Mouse (Mus musculus) forebrain, embryonic 14.5 days (tissue): ENCODE results near the gene Mbnl2. TPM values are rescaled to one million over a fixed set of nuclear protein-coding genes. Genes with fewer than 3 reads are reported as not detected.

Experiments used
- ATAC-seq: fragments of 200-750 bp; cut with Nextera tagmentation; 2 replicates; pipeline ENCODE4 v1.8.0; 2017; ENCODE audit warnings: mild to moderate bottlenecking, moderate library complexity
- DNase-seq: peaks from one replicate; pipeline ENCODE4 v3.0.0-alpha.2; 2015; ENCODE audit warnings: low spot score
- H3K27ac ChIP-seq: fragments of 300-500 bp; sonication (generic); 2 replicates; pipeline ENCODE4 v1.5.1; 2014; ENCODE audit warnings: low read depth, mild to moderate bottlenecking, control low read depth, low read length, moderate library complexity
- H3K27me3 ChIP-seq: fragments of 300-500 bp; sonication (generic); replicated peaks from 2 replicates; pipeline ENCODE4 v1.6.1; 2014; ENCODE audit warnings: low read length, control low read depth, mixed read lengths; ENCODE audit not compliant: control insufficient read depth, insufficient read depth
- H3K36me3 ChIP-seq: fragments of 300-500 bp; sonication (generic); 2 replicates; pipeline ENCODE4 v1.6.1; 2014; ENCODE audit warnings: low read length, control low read depth; ENCODE audit not compliant: control insufficient read depth, insufficient read depth
- H3K4me1 ChIP-seq: fragments of 300-500 bp; sonication (generic); 2 replicates; pipeline ENCODE4 v1.6.1; 2014; ENCODE audit warnings: antibody characterized with exemption, low read length, control low read depth; ENCODE audit not compliant: control insufficient read depth, insufficient read depth
- H3K4me2 ChIP-seq: fragments of 300-500 bp; sonication (generic); 2 replicates; pipeline ENCODE4 v1.6.1; 2014; ENCODE audit warnings: mild to moderate bottlenecking, control low read depth, low read length
- H3K4me3 ChIP-seq: fragments of 300-500 bp; sonication (generic); 2 replicates; pipeline ENCODE4 v1.5.1; 2014; ENCODE audit warnings: low read depth, low read length, control low read depth
- H3K9ac ChIP-seq: fragments of 300-500 bp; sonication (generic); 2 replicates; pipeline ENCODE4 v1.6.1; 2014; ENCODE audit warnings: mild to moderate bottlenecking, low read length, control low read depth, moderate library complexity
- H3K9me3 ChIP-seq: fragments of 300-500 bp; sonication (generic); replicated peaks from 2 replicates; pipeline ENCODE4 v1.6.1; 2016; ENCODE audit warnings: low read length, control low read depth, mixed read lengths; ENCODE audit not compliant: control insufficient read depth
- WGBS: fragments of 180-500 bp; shearing (Covaris S2); extraction: QIAGEN DNeasy Blood & Tissue Kit; methylation state at CpG from one replicate; pipeline ENCODE4 v1.1.7; 2014; 5-methylcytosine and 5-hydroxymethylcytosine counted together
- polyA plus RNA-seq: library from polyadenylated mRNA; unstranded; fragments of >200 nt; fragmentation: Nextera tagmentation; extraction: Ambion mirVana; gene quantifications from 2 replicates; pipeline ENCODE4 v1.2.1, GENCODE M21; 2014

Gene Mbnl2
- polyA plus RNA-seq, 1 experiment from 2014 or later: 21.6 TPM

DNA sequence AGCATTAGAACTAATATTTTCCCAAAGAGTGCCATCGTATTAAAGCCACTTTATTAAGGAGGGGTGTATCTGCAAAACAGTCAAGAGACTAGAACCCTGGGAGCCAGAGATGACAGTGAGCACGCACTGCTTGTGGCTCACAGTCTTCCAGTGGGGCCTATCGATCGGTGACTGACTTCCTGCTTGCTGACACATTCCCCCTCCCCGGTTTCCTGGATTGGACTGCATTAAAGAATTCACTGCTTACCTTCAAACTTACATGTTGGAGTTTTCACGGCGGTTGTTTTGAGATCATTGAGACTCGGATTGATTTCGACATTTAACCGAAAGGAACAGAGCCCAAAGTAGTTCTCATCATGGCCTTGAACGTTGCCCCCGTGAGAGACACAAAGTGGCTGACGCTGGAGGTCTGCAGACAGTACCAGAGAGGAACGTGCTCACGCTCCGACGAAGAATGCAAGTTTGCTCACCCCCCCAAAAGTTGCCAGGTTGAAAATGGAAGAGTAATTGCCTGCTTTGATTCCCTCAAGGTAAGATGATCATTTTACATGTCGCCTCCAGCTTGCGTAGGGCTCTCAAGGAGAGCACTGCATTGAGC is 49.5 kb downstream of the Mbnl2 start:
- 93% methylated on average over 19 of the region's 19 CpGs for WGBS
- no peak for DNase-seq
- Histone ChIP-seq H3K4me2 (no peak overlapping the region), H3K9ac (no peak overlapping the region), H3K4me1 (no peaks in the 10 kb centered on the region), H3K4me3 (no peak overlapping the region), H3K27ac (no peak overlapping the region), H3K27me3 (no peaks in the 10 kb centered on the region), H3K9me3 (no peaks in the 10 kb centered on the region), H3K36me3 (no peaks in the 10 kb centered on the region)
- ATAC-seq: no peak

DNA sequence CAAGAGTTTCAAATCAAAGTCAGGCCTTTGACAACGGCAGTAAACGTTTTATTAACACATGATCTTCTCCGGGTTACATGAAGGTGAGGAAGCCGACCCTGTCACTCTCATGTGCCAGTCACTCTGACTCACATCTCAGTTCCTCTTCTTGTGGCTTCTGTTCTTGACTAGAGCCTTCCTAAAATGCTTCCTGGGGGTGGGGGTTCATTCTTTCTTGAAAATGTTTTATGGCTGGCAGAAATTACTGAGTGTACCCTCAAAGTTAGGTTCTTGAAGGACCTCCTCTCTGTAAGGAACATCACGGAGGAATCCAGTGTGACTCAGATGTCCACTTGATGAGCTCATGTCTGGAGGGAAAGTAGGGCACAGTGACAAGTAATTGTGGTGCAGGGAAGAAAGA is 50.2 kb downstream of the Mbnl2 start:
- 94% methylated on average over 5 of the region's 5 CpGs for whole genome bisulfite sequencing

DNA sequence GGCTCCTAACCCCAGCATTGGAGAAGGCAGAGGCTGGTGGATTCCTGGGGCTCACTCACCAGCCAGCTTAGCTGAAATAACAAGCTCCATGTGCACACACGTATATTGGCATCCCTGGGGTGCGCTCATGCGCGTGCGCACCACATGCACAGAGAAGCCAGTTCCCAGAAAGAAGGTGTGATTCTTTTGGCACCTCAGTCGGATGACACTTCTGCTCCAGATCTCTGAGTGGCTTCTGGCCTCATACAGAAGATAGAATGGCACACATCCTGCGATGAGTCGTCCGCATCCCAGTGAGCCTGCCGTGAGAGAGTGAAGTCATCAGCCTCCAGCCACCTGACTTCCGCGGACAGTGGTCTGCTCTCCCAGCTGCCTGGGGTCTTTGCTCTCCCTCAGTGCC is 55.0 kb downstream of the Mbnl2 start:
- DNase-seq: peak; percentile 65
- Histone ChIP-seq H3K9me3 (no peaks in the 10 kb centered on the region), H3K36me3 (no peaks in the 10 kb centered on the region), H3K4me1 (peaks cover 5% of the 10 kb centered on the region; the same call in 1 of the 2 replicates), H3K4me2 (no peak overlapping the region), H3K9ac (no peak overlapping the region), H3K27me3 (no peaks in the 10 kb centered on the region), H3K27ac (peak overlapping the region; percentile 5; the same call in 1 of the 2 replicates), H3K4me3 (no peak overlapping the region)
- 60% methylated on average over 12 of the region's 12 CpGs for WGBS
- ATAC-seq: peak; percentile 66; the same call in 1 of the 2 replicates

More for the DNA sequence above, 50.2 kb downstream of the Mbnl2 start:
- DNase-seq (no peak), ATAC-seq (no peak)
- Histone ChIP-seq H3K27ac (no peak overlapping the region), H3K27me3 (no peaks in the 10 kb centered on the region), H3K36me3 (no peaks in the 10 kb centered on the region), H3K9me3 (no peaks in the 10 kb centered on the region), H3K4me3 (no peak overlapping the region), H3K4me2 (no peak overlapping the region), H3K4me1 (peaks cover 5% of the 10 kb centered on the region; the same call in 1 of the 2 replicates), H3K9ac (no peak overlapping the region)

DNA sequence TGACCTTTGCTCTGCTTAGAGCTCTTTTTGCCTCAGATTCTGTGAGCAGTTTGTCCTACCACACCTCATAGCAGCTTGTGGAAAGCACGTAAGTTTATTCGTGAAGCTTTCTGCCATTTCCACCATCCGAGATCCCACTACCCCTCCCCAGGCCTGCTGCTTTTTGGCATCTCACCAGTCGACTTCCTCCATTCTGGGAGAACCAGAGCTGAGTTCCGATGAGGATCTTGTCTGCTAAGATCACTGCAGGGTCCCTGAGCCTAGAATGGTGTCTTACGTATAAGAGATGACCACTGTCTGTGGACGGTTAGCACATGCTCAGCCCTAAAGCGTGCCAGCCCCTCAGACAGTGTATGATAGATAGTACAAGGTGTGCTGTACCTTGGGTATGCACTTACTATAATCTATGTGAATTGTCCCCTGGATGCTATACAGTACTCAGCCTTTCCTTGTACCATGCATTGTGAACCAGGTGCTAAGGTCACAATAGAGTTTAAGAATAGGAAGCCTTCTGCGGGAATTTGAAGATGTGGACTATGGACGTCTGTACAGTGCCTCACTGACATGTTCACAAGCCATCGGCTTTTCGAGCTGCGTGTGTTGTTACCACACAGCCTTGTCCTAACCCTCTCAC is 55.5 kb downstream of the Mbnl2 start:
- no peak overlapping the region for H3K4me2 ChIP-seq
- H3K36me3 ChIP-seq: no peaks in the 10 kb centered on the region
- H3K4me1 ChIP-seq: peaks cover 5% of the 10 kb centered on the region; the same call in 1 of the 2 replicates
- H3K27ac ChIP-seq: peak overlapping the region; percentile 5; the same call in 1 of the 2 replicates
- no peak overlapping the region for H3K4me3 ChIP-seq
- WGBS: 88% methylated on average over 13 of the region's 13 CpGs
- no peak for DNase-seq
- ATAC-seq: no peak
- no peaks in the 10 kb centered on the region for H3K27me3 ChIP-seq
- H3K9ac ChIP-seq: no peak overlapping the region
- H3K9me3 ChIP-seq: no peaks in the 10 kb centered on the region

DNA sequence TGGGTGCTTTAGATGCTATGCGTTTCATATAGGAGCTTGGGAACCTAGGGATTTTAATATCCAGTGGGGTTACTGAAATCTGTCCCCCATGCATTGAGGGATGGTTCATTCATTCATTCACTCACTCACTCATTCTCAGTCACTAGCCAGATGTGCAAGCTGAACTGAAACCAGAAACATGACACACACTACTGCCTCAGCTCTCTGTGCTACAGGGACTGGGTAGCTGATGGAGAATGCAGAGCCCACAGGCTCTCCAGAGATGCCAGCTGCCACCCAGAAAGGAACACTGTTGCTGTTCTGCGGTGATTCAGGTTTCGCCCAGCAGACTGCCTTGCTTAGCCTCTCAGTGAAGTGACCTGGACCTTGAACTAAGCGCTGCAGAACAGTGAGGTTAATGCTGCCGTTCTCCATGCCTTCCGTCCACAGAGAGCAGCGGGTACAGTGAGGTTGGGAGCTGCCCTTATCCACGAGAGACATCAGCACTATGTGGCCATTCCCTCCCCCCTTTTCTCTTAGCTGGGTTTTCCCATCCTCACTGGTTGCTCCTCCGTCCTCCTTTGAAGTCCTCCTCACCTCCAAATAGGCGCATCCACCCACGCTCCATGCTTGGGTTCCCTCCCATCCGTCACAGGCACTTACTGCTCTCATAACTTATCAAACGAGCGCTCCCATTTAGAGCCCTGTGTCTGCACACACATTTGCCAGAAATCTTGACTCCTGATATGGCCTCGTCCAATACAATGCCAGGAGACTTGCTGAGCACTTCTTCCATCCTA is 58.2 kb downstream of the Mbnl2 start:
- Histone ChIP-seq H3K9me3 (no peaks in the 10 kb centered on the region), H3K27ac (no peak overlapping the region), H3K27me3 (no peaks in the 10 kb centered on the region), H3K4me3 (no peak overlapping the region), H3K4me1 (peaks cover 18% of the 10 kb centered on the region), H3K4me2 (no peak overlapping the region), H3K36me3 (no peaks in the 10 kb centered on the region), H3K9ac (no peak overlapping the region)
- 87% methylated on average over 15 of the region's 15 CpGs for WGBS
- ATAC-seq: no peak
- no peak for DNase-seq

DNA sequence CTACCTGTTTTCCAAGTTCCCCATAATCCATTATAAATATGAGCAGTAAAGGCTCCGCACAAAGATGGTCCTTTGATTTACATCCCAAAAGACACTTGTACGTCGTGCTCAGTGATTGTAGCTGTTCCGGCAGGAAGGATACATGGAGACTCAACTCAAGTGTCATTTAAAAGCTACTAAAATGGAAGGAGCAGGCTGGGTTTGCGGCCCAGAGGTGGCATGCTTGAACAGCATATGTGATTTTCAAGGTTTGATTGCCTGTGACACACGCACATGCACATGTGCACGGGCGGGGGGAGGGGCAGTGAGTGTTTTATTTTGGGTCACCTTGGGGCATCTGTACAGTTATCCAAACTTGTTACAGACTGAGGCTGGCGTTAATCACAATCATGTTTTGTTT is 59.9 kb downstream of the Mbnl2 start:
- ATAC-seq (no peak), DNase-seq (no peak)
- Histone ChIP-seq H3K27ac (no peak overlapping the region), H3K9ac (no peak overlapping the region), H3K4me3 (no peak overlapping the region), H3K27me3 (no peaks in the 10 kb centered on the region), H3K4me1 (peaks cover 16% of the 10 kb centered on the region), H3K9me3 (no peaks in the 10 kb centered on the region), H3K36me3 (no peaks in the 10 kb centered on the region), H3K4me2 (no peak overlapping the region)
- 89% methylated on average over 9 of the region's 9 CpGs for WGBS

DNA sequence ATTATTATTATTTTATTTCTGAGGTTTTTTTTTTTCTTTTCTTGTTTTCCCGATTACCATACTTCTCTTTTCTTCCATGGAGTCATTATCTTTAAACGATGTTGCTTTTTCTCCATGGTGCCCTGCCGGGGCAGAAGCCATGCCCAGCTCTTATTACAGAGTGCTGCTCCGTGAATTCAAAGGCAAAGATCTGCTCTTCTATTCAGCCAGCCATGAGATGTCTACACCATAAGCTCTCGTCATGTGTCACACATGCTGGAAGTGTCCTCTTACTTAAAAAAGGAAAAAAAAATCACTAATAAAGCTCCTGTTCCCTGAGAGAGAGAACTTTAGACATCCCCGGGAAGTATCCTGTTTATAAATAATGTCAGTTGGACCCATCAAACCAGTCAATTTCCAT is 60.4 kb downstream of the Mbnl2 start:
- WGBS: 54% methylated on average over 6 of the region's 6 CpGs
- Histone ChIP-seq H3K27ac (no peak overlapping the region), H3K9me3 (no peaks in the 10 kb centered on the region), H3K9ac (no peak overlapping the region), H3K4me3 (no peak overlapping the region), H3K4me2 (no peak overlapping the region), H3K27me3 (no peaks in the 10 kb centered on the region), H3K4me1 (peaks cover 14% of the 10 kb centered on the region), H3K36me3 (no peaks in the 10 kb centered on the region)
- DNase-seq (no peak), ATAC-seq (no peak)

DNA sequence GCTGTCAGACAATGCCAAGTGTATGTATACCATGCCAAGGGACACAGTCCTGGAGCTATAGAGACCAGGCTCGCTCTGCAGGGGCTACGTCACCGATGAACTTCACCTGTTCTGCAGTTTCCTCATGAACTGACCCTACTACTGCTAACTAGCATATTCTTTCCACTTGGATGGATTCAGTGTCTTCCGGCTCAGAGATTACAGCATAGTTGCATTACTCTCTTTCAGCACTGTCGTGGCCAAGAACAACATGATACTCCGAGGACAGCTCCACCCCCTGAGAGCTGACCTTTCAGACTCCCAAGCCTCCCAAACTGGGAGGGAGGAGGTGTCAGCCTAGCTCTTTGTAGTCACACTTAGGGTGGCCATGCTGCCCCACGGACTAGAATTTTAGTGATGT is 60.9 kb downstream of the Mbnl2 start:
- H3K27ac ChIP-seq: no peak overlapping the region
- H3K4me1 ChIP-seq: peaks cover 14% of the 10 kb centered on the region
- no peak overlapping the region for H3K9ac ChIP-seq
- H3K9me3 ChIP-seq: no peaks in the 10 kb centered on the region
- H3K4me2 ChIP-seq: no peak overlapping the region
- H3K27me3 ChIP-seq: no peaks in the 10 kb centered on the region
- ATAC-seq (no peak), DNase-seq (no peak)
- 36% methylated on average over 7 of the region's 7 CpGs for WGBS
- H3K36me3 ChIP-seq: no peaks in the 10 kb centered on the region
- H3K4me3 ChIP-seq: no peak overlapping the region

DNA sequence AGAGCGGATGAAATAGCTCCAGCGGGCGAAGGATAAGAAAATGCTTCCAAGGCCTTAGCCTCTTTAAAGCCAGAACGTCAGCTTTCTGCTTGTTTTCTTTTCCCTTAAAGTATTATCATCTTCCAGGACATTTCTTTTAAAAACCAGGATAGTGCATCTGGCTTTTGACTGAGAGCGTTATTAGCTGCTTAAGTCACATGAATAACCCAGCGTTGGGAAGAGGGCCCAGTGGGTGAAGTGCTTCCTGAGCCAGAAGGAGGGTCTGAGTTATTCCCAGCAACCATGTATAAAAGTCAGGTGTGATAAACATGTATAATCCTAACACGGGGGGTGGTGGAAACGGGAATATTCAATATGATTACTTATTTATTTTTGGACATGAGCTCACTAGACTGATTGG is 61.4 kb downstream of the Mbnl2 start:
- no peaks in the 10 kb centered on the region for H3K27me3 ChIP-seq
- ATAC-seq: no peak
- H3K9me3 ChIP-seq: no peaks in the 10 kb centered on the region
- no peak overlapping the region for H3K4me2 ChIP-seq
- no peaks in the 10 kb centered on the region for H3K36me3 ChIP-seq
- no peak overlapping the region for H3K9ac ChIP-seq
- no peak overlapping the region for H3K4me3 ChIP-seq
- 74% methylated on average over 8 of the region's 8 CpGs for WGBS
- no peak overlapping the region for H3K27ac ChIP-seq
- H3K4me1 ChIP-seq: peaks cover 14% of the 10 kb centered on the region
- DNase-seq: no peak
